Mouse (Mus musculus): ENCODE data around the gene Plin2. TPM values are rescaled to one million over a fixed set of nuclear protein-coding genes. Genes with fewer than 3 reads are reported as not detected.
"Not testable (repeated sequence)": the region's sequence is repeated elsewhere in the genome, so short reads cannot be mapped to it uniquely, and the experiment has no call there.

Plin2 gene
- polyA plus RNA-seq, 1 experiment = 68.7 TPM

DNA sequence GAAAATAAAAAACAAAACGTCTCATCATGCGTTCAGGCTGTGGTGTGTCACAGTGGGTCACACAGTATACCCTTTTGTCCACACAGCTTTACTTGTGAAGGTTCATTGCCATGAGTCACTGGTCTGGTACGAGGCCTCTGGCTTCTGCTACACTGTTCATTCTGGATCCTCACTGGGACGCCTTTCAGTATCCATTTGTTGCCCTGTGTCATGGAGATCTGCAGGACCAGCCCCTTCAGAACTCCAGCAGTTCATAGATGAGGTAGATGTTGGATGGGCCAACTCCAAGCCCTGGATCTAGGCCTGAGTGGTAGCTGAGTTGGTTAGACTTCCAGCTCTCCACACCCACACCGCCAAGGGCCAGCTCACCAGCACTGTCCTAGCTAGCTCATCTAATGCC lies 13.9 kb upstream of the Plin2 start:
- Histone ChIP-seq H3K4me3 (ENCODE audit: control insufficient read depth, low read depth, low read length) (no peak overlapping the region), H3K36me3 (ENCODE audit: control insufficient read depth, insufficient read depth, low read length) (no peaks in the 10 kb centered on the region), H3K4me1 (ENCODE audit: control insufficient read depth, insufficient read depth, low read length) (no peaks in the 10 kb centered on the region), H3K27ac (ENCODE audit: control insufficient read depth, insufficient read depth, low read depth, low read length) (no peak overlapping the region), H3K27me3 (ENCODE audit: control insufficient read depth, insufficient read depth, low read length) (no peaks in the 10 kb centered on the region)
- TF ChIP-seq POLR2A (IDR thresholded peaks at IDR 0.05; ENCODE audit: control insufficient read depth, low read depth, low read length) (no peak), CTCF (IDR thresholded peaks at IDR 0.05; ENCODE audit: control insufficient read depth, insufficient read depth, insufficient replicate concordance, low read depth, low read length) (no peak)

GRCm38 (mm10) chr4:86683280-86683679 lies 13.4 kb upstream of the Plin2 start:
- TF ChIP-seq POLR2A (IDR thresholded peaks at IDR 0.05; ENCODE audit: control insufficient read depth, low read depth, low read length) = no peak
- no peak for TF ChIP-seq CTCF (IDR thresholded peaks at IDR 0.05; ENCODE audit: control insufficient read depth, insufficient read depth, insufficient replicate concordance, low read depth, low read length)
- no peak overlapping the region for H3K4me3 ChIP-seq (ENCODE audit: control insufficient read depth, low read depth, low read length)

GRCm38 (mm10) chr4:86681846-86682245 lies 12.0 kb upstream of the Plin2 start:
- no peak for TF ChIP-seq CTCF (IDR thresholded peaks at IDR 0.05; ENCODE audit: control insufficient read depth, insufficient read depth, insufficient replicate concordance, low read depth, low read length)
- no peak for TF ChIP-seq POLR2A (IDR thresholded peaks at IDR 0.05; ENCODE audit: control insufficient read depth, low read depth, low read length)
- H3K4me1 ChIP-seq (ENCODE audit: control insufficient read depth, insufficient read depth, low read length) = no peaks in the 10 kb centered on the region
- no peak overlapping the region for H3K4me3 ChIP-seq (ENCODE audit: control insufficient read depth, low read depth, low read length)
- H3K27ac ChIP-seq (ENCODE audit: control insufficient read depth, insufficient read depth, low read depth, low read length) = no peak overlapping the region
- no peaks in the 10 kb centered on the region for H3K36me3 ChIP-seq (ENCODE audit: control insufficient read depth, insufficient read depth, low read length)
- no peaks in the 10 kb centered on the region for H3K27me3 ChIP-seq (ENCODE audit: control insufficient read depth, insufficient read depth, low read length)

More at GRCm38 (mm10) chr4:86683280-86683679, 13.4 kb upstream of the Plin2 start:
- Histone ChIP-seq H3K27me3 (ENCODE audit: control insufficient read depth, insufficient read depth, low read length) (no peaks in the 10 kb centered on the region), H3K36me3 (ENCODE audit: control insufficient read depth, insufficient read depth, low read length) (no peaks in the 10 kb centered on the region), H3K27ac (ENCODE audit: control insufficient read depth, insufficient read depth, low read depth, low read length) (no peak overlapping the region), H3K4me1 (ENCODE audit: control insufficient read depth, insufficient read depth, low read length) (no peaks in the 10 kb centered on the region)

DNA sequence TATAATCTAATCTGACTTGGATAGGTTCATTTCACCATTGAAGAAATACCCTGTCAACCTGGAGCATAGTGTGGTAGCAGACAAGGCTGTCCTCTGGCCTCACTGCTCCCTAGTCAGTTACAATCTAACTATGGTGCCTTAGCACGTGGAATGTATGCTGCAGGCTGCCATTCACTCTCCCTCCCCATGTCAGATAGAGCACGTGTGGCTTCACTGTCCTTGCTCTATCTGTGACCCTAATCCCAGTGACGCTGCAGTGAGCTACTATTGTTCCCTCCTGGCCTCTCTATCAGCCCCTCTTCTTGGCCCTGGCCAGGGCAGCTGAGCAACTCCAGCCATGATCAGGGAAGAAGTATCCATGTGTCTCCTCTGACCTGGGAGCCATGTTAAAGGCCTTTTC lies 11.6 kb upstream of the Plin2 start:
- Histone ChIP-seq H3K4me3 (ENCODE audit: control insufficient read depth, low read depth, low read length) (no peak overlapping the region), H3K36me3 (ENCODE audit: control insufficient read depth, insufficient read depth, low read length) (no peaks in the 10 kb centered on the region), H3K4me1 (ENCODE audit: control insufficient read depth, insufficient read depth, low read length) (no peaks in the 10 kb centered on the region), H3K27ac (ENCODE audit: control insufficient read depth, insufficient read depth, low read depth, low read length) (no peak overlapping the region), H3K27me3 (ENCODE audit: control insufficient read depth, insufficient read depth, low read length) (no peaks in the 10 kb centered on the region)
- TF ChIP-seq CTCF (IDR thresholded peaks at IDR 0.05; ENCODE audit: control insufficient read depth, insufficient read depth, insufficient replicate concordance, low read depth, low read length) (no peak), POLR2A (IDR thresholded peaks at IDR 0.05; ENCODE audit: control insufficient read depth, low read depth, low read length) (no peak)

- Histone ChIP-seq H3K27ac (ENCODE audit: control insufficient read depth, insufficient read depth, low read depth, low read length) (no peak overlapping the region), H3K36me3 (ENCODE audit: control insufficient read depth, insufficient read depth, low read length) (no peaks in the 10 kb centered on the region), H3K27me3 (ENCODE audit: control insufficient read depth, insufficient read depth, low read length) (no peaks in the 10 kb centered on the region), H3K4me1 (ENCODE audit: control insufficient read depth, insufficient read depth, low read length) (no peaks in the 10 kb centered on the region), H3K4me3 (ENCODE audit: control insufficient read depth, low read depth, low read length) (no peak overlapping the region)
- TF ChIP-seq CTCF (IDR thresholded peaks at IDR 0.05; ENCODE audit: control insufficient read depth, insufficient read depth, insufficient replicate concordance, low read depth, low read length) = no peak
- TF ChIP-seq POLR2A (IDR thresholded peaks at IDR 0.05; ENCODE audit: control insufficient read depth, low read depth, low read length) = no peak
These were observed 9.8 kb upstream of the Plin2 start for GRCm38 (mm10) chr4:86679686-86680085.

DNA sequence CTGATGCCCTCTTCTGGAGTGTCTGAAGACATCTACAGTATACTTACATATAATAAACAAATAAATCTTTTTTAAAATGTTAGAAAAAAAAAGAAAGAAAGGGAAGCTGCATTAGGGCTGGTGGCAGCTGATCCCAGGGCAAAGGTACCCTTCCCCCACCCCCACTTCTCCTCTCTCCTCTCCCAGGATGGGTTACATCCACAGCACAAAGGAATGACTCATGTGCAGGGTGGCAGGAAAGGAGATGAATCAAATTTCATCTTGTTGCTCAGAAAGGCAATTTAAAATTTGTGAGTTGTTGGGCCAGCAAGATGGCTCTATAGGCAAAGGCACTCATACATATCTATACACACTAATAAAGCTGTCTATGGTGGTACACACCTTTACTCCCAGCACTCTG lies 6.9 kb upstream of the Plin2 start:
- TF ChIP-seq POLR2A (IDR thresholded peaks at IDR 0.05; ENCODE audit: control insufficient read depth, low read depth, low read length) (no peak), CTCF (IDR thresholded peaks at IDR 0.05; ENCODE audit: control insufficient read depth, insufficient read depth, insufficient replicate concordance, low read depth, low read length) (no peak)
- Histone ChIP-seq H3K27me3 (ENCODE audit: control insufficient read depth, insufficient read depth, low read length) (no peaks in the 10 kb centered on the region), H3K36me3 (ENCODE audit: control insufficient read depth, insufficient read depth, low read length) (no peaks in the 10 kb centered on the region), H3K4me3 (ENCODE audit: control insufficient read depth, low read depth, low read length) (no peak overlapping the region), H3K4me1 (ENCODE audit: control insufficient read depth, insufficient read depth, low read length) (no peaks in the 10 kb centered on the region), H3K27ac (ENCODE audit: control insufficient read depth, insufficient read depth, low read depth, low read length) (no peak overlapping the region)

GRCm38 (mm10) chr4:86674739-86675138 lies 4.9 kb upstream of the Plin2 start:
- H3K36me3 ChIP-seq (ENCODE audit: control insufficient read depth, insufficient read depth, low read length); H3K27ac ChIP-seq (ENCODE audit: control insufficient read depth, insufficient read depth, low read depth, low read length); H3K27me3 ChIP-seq (ENCODE audit: control insufficient read depth, insufficient read depth, low read length); H3K4me1 ChIP-seq (ENCODE audit: control insufficient read depth, insufficient read depth, low read length); H3K4me3 ChIP-seq (ENCODE audit: control insufficient read depth, low read depth, low read length): not testable (repeated sequence)

DNA sequence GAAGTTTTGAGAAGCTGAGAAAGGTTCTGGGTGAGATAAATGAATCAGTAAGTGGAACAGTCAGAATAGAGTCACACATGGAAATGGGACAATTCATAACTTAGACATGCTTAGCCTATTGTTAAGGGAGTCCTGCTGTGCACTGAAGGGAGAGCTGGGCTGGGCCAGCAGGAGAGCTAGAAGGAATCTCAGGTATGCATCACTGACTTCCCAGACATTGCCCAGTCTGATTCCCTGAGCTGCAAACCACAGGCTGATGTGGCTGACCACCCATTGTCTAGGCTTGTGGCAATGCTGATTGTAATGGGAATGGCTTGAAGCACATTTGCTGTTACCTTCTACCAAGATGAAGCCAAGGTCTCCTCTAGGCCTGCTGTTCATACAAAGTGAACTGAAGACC lies 4.3 kb upstream of the Plin2 start:
- H3K4me3 ChIP-seq (ENCODE audit: control insufficient read depth, low read depth, low read length); H3K27ac ChIP-seq (ENCODE audit: control insufficient read depth, insufficient read depth, low read depth, low read length); H3K36me3 ChIP-seq (ENCODE audit: control insufficient read depth, insufficient read depth, low read length); H3K4me1 ChIP-seq (ENCODE audit: control insufficient read depth, insufficient read depth, low read length); H3K27me3 ChIP-seq (ENCODE audit: control insufficient read depth, insufficient read depth, low read length): not testable (repeated sequence)
